Mouse (Mus musculus) yolk sac, embryonic 10.5 days (tissue): ENCODE results near the gene Gal.

Source experiments
- DNase-seq: peaks from one replicate; pipeline ENCODE4 v3.0.0-alpha.2; 2017; ENCODE audit warnings: low spot score

Gal gene

GRCm38 (mm10) chr19:3419251-3419650, 4.9 kb upstream of the Gal start:
- no peak for DNase-seq

GRCm38 (mm10) chr19:3405531-3406281, 8.6 kb downstream of the Gal start:
- no peak for DNase-seq

- no peak for DNase-seq
These were observed 10.3 kb downstream of the Gal start for GRCm38 (mm10) chr19:3404030-3404429.

- DNase-seq: no peak
These were observed 12.0 kb downstream of the Gal start for GRCm38 (mm10) chr19:3402390-3402789.

- DNase-seq: no peak
These were observed 12.4 kb downstream of the Gal start for GRCm38 (mm10) chr19:3401943-3402342.

GRCm38 (mm10) chr19:3401504-3401903, 12.8 kb downstream of the Gal start:
- DNase-seq: no peak

- no peak for DNase-seq
These were observed 14.3 kb downstream of the Gal start for GRCm38 (mm10) chr19:3400057-3400456.

GRCm38 (mm10) chr19:3394216-3394615, 20.1 kb downstream of the Gal start:
- no peak for DNase-seq

- peak; percentile 11 for DNase-seq
These were observed 22.0 kb downstream of the Gal start for GRCm38 (mm10) chr19:3392384-3392783.

- peak; percentile 70 for DNase-seq
These were observed 25.3 kb downstream of the Gal start for GRCm38 (mm10) chr19:3389089-3389488.

- DNase-seq: peak; percentile 77
These were observed 25.7 kb downstream of the Gal start, which contains the start of gene Tesmin for GRCm38 (mm10) chr19:3388629-3389057. TSS of gene Tesmin (plus strand) at chr19:3388857.

GRCm38 (mm10) chr19:3388061-3388460, 26.3 kb downstream of the Gal start:
- DNase-seq: no peak

GRCm38 (mm10) chr19:3378614-3379013, 35.7 kb downstream of the Gal start:
- DNase-seq: no peak

GRCm38 (mm10) chr19:3376966-3377715, 37.2 kb downstream of the Gal start:
- DNase-seq: no peak

GRCm38 (mm10) chr19:3375945-3376495, 38.3 kb downstream of the Gal start:
- DNase-seq: no peak

- no peak for DNase-seq
These were observed 40.3 kb downstream of the Gal start for GRCm38 (mm10) chr19:3374028-3374427.

GRCm38 (mm10) chr19:3373380-3373779, 41.0 kb downstream of the Gal start:
- DNase-seq: no peak

GRCm38 (mm10) chr19:3368276-3368675, 46.1 kb downstream of the Gal start:
- no peak for DNase-seq

- DNase-seq: no peak
These were observed 49.3 kb downstream of the Gal start for GRCm38 (mm10) chr19:3365089-3365488.

GRCm38 (mm10) chr19:3363510-3363909, 50.8 kb downstream of the Gal start:
- DNase-seq: no peak
